Mouse (Mus musculus): ENCODE data around the gene Vezf1.

Vezf1 gene

DNA sequence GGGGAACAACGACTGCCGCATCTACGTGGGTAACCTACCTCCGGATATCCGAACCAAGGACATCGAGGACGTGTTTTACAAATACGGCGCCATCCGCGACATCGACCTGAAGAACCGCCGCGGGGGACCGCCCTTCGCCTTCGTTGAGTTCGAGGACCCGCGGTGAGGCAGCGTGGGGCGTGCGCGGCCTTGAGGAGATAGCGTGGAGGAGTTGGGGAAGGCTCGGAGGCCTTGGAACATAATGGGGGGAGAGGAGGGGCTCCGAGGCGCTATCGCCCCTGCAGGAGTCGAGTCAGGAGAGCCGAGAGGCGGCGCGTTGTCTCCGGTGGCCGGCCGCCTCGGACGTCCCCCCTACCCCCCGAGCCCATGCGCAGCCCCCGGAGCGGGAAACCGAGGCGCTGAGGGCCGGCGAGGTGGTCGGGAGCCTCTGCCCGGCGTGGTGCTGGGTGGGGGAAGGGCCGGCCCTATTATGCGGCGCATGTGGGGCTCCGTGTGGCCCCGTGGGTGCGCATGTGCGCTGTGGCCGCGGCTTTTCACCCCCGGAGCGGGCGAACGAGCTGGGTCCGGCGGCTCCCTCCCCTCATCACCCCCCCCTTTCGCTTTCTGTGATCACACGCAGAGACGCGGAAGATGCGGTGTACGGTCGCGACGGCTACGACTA, 20.1 kb upstream of the Vezf1 start:
- Histone ChIP-seq H3K9me3 (ENCODE audit: low read length) (no peaks in the 10 kb centered on the region), H3K27me3 (ENCODE audit: insufficient read depth, low read length) (no peaks in the 10 kb centered on the region), H3K4me3 (replicated peaks; ENCODE audit: low read length) (peak overlapping the region; percentile 96), H3K36me3 (ENCODE audit: insufficient read depth, low read length) (peaks cover 45% of the 10 kb centered on the region), H3K4me1 (replicated peaks; ENCODE audit: low read depth, low read length) (peaks cover 38% of the 10 kb centered on the region)
- no peak for TF ChIP-seq POU5F1 (IDR thresholded peaks at IDR 0.05; ENCODE audit: borderline replicate concordance, low read length)

DNA sequence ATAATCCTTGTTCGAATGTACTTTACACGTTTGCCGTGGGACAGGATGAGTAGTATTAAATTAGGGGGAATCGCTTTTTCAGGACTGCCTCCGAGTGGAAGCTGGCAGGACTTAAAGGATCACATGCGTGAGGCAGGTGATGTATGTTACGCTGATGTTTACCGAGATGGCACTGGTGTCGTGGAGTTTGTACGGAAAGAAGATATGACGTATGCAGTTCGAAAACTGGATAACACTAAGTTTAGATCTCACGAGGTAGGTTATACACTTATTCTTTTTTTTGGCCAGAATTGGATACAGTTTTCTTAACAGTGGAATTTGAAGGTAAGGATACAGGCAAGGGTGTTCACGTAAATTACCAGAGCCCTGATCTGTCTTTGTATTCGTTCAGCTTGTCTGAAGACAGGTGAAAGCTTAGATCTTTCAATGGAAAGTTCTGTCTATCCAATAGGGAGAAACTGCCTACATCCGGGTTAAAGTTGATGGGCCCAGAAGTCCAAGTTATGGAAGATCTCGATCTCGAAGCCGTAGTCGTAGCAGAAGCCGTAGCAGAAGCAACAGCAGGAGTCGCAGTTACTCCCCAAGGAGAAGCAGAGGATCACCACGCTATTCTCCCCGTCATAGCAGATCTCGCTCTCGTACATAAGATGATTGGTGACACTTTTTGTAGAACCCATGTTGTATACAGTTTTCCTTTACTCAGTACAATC, 19.0 kb upstream of the Vezf1 start:
- Histone ChIP-seq H3K27me3 (ENCODE audit: insufficient read depth, low read length) (no peaks in the 10 kb centered on the region), H3K4me3 (replicated peaks; ENCODE audit: low read length) (peak overlapping the region; percentile 96), H3K36me3 (ENCODE audit: insufficient read depth, low read length) (peaks cover 56% of the 10 kb centered on the region), H3K4me1 (replicated peaks; ENCODE audit: low read depth, low read length) (peaks cover 45% of the 10 kb centered on the region), H3K9me3 (ENCODE audit: low read length) (no peaks in the 10 kb centered on the region)
- no peak for TF ChIP-seq NANOG (IDR thresholded peaks at IDR 0.05; ENCODE audit: borderline replicate concordance, low read length)
- TF ChIP-seq CTCF (conservative IDR thresholded peaks at IDR 0.05; ENCODE audit: low read length), result no peak
- TF ChIP-seq POU5F1 (IDR thresholded peaks at IDR 0.05; ENCODE audit: borderline replicate concordance, low read length), result no peak

DNA sequence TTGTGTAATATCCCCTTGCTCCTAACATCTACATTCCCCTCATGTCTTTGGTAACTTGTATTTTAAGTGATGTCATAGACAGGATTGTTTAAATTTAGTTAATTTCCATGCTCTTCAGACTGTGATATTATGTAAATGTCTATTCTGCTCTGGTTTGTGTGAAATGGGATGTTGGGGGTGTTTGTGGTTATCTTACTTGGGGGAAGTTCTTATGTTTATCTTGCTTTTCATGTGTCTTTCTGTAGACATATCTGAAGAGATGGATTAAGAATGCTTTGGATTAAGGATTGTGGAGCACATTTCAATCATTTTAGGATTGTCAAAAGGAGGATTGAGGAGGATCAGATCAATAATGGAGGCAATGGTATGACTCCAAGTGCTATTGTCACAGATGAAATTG, 18.3 kb upstream of the Vezf1 start:
- TF ChIP-seq CTCF (conservative IDR thresholded peaks at IDR 0.05; ENCODE audit: low read length) (no peak), POU5F1 (IDR thresholded peaks at IDR 0.05; ENCODE audit: borderline replicate concordance, low read length) (no peak), NANOG (IDR thresholded peaks at IDR 0.05; ENCODE audit: borderline replicate concordance, low read length) (no peak)
- Histone ChIP-seq H3K36me3 (ENCODE audit: insufficient read depth, low read length) (peaks cover 60% of the 10 kb centered on the region), H3K27me3 (ENCODE audit: insufficient read depth, low read length) (no peaks in the 10 kb centered on the region), H3K4me3 (replicated peaks; ENCODE audit: low read length) (peak overlapping the region; percentile 96), H3K4me1 (replicated peaks; ENCODE audit: low read depth, low read length) (peaks cover 45% of the 10 kb centered on the region), H3K9me3 (ENCODE audit: low read length) (no peaks in the 10 kb centered on the region)

DNA sequence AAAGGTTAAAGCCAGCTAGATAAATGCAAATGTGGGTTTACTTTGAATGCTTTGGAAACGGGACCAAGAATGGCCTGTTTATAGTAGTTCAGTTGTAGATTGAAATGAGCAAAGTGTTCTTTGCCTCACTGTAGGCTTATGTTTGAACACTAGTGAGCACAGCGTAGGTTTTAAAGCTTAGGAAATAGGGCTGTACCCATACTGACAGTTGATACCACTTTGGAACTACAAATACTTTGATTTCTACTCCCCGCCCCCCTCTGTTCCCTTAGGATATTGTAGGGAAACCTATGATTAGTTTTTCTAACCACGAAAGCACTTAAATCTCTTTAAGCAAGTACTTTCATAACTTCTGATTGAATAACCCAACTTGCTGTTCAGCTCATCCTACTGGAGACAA, 15.4 kb upstream of the Vezf1 start:
- H3K4me3 ChIP-seq (replicated peaks; ENCODE audit: low read length), result no peak overlapping the region
- no peaks in the 10 kb centered on the region for H3K27me3 ChIP-seq (ENCODE audit: insufficient read depth, low read length)
- peaks cover 72% of the 10 kb centered on the region for H3K36me3 ChIP-seq (ENCODE audit: insufficient read depth, low read length)
- no peaks in the 10 kb centered on the region for H3K9me3 ChIP-seq (ENCODE audit: low read length)
- TF ChIP-seq NANOG (IDR thresholded peaks at IDR 0.05; ENCODE audit: borderline replicate concordance, low read length) (no peak), CTCF (conservative IDR thresholded peaks at IDR 0.05; ENCODE audit: low read length) (no peak)
- peaks cover 38% of the 10 kb centered on the region for H3K4me1 ChIP-seq (replicated peaks; ENCODE audit: low read depth, low read length)

DNA sequence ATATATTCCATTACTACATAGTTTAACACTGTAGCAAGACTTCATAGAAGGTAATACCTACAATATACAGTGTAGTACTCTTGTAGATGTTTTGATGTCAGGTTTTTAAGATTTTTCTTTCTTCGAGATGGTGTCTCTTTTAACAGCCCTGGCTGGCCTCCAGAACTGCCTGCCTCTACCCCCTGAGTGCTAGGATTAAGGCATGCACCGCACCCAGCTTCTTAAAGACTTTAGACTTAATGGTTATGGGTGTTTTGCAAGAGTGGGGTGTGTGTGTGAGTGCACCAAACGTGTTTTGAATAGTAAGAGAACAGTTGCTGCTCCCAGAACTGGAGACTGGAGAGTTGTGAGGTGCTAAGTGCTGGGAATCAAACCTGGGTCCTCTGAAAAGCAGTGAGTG, 14.3 kb upstream of the Vezf1 start:
- H3K27me3 ChIP-seq (ENCODE audit: insufficient read depth, low read length), result no peaks in the 10 kb centered on the region
- peaks cover 38% of the 10 kb centered on the region for H3K4me1 ChIP-seq (replicated peaks; ENCODE audit: low read depth, low read length)
- H3K4me3 ChIP-seq (replicated peaks; ENCODE audit: low read length), result no peak overlapping the region
- no peak for TF ChIP-seq CTCF (conservative IDR thresholded peaks at IDR 0.05; ENCODE audit: low read length)
- no peak for TF ChIP-seq POU5F1 (IDR thresholded peaks at IDR 0.05; ENCODE audit: borderline replicate concordance, low read length)
- no peak for TF ChIP-seq NANOG (IDR thresholded peaks at IDR 0.05; ENCODE audit: borderline replicate concordance, low read length)
- peaks cover 69% of the 10 kb centered on the region for H3K36me3 ChIP-seq (ENCODE audit: insufficient read depth, low read length)
- no peaks in the 10 kb centered on the region for H3K9me3 ChIP-seq (ENCODE audit: low read length)

DNA sequence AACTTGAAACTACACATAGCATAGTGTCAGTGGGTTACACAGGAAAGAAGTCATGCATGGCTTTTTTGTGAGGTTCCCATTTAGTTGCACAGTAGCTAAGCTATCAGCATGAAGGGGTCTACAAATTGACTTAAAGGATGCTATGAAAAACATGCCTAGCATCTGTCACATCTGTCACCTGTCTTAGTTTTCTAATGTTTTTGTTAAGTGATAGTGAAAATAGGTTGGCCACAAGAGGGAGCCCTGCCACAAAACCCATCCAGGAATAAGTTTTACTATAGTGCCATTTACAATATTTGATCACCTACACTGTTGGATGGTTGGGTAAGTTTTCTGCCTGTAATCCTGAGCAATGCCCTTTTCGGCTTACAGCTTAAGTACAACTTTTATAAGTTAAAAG, 13.5 kb upstream of the Vezf1 start:
- Histone ChIP-seq H3K4me1 (replicated peaks; ENCODE audit: low read depth, low read length) (peaks cover 31% of the 10 kb centered on the region), H3K36me3 (ENCODE audit: insufficient read depth, low read length) (peaks cover 61% of the 10 kb centered on the region), H3K9me3 (ENCODE audit: low read length) (no peaks in the 10 kb centered on the region), H3K27me3 (ENCODE audit: insufficient read depth, low read length) (no peaks in the 10 kb centered on the region), H3K4me3 (replicated peaks; ENCODE audit: low read length) (no peak overlapping the region)
- TF ChIP-seq CTCF (conservative IDR thresholded peaks at IDR 0.05; ENCODE audit: low read length) (peak; percentile 71), NANOG (IDR thresholded peaks at IDR 0.05; ENCODE audit: borderline replicate concordance, low read length) (no peak)

DNA sequence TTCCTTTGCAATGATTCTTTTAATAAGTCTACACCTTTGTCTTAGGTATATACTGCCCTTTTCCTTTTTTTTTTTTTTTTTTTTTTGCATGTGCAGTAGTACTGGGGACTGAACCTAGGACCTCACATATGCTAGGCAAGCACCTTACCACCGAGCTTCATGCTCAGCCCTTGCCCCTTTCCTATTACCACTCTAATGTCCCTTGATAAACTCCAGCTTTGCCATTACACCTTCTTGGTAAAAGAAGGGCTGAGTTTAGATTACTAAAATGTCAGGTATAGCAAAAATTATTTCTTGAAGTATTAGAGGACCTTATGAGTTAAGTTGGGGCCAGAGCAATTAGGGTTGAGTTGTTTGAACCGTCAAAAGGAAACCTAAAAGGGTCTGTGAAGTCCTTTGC, 12.3 kb upstream of the Vezf1 start:
- TF ChIP-seq CTCF (conservative IDR thresholded peaks at IDR 0.05; ENCODE audit: low read length) (no peak), NANOG (IDR thresholded peaks at IDR 0.05; ENCODE audit: borderline replicate concordance, low read length) (no peak), POU5F1 (IDR thresholded peaks at IDR 0.05; ENCODE audit: borderline replicate concordance, low read length) (no peak)
- H3K4me3 ChIP-seq (replicated peaks; ENCODE audit: low read length), result no peak overlapping the region
- no peaks in the 10 kb centered on the region for H3K9me3 ChIP-seq (ENCODE audit: low read length)
- H3K36me3 ChIP-seq (ENCODE audit: insufficient read depth, low read length), result peaks cover 49% of the 10 kb centered on the region
- H3K27me3 ChIP-seq (ENCODE audit: insufficient read depth, low read length), result no peaks in the 10 kb centered on the region
- peaks cover 19% of the 10 kb centered on the region for H3K4me1 ChIP-seq (replicated peaks; ENCODE audit: low read depth, low read length)

DNA sequence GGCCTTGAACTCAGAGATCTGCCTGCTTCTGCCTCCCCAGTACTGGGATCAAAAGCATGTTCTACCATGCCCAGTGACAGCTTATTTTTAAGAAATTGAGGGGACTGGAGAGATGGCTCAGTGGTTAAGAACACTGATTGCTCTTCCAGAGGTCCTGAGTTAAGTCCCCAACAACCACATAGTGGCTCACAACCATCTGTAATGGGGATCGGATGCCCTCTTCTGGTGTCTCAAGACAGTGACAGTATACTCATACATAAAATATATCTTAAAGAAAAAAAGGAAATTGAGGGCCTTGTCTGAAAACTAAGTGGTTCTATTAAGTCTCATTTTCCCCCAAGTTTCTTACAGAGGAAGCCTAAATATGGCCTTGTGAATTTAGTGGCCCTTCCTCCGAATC, 10.3 kb upstream of the Vezf1 start:
- TF ChIP-seq CTCF (conservative IDR thresholded peaks at IDR 0.05; ENCODE audit: low read length), result no peak
- Histone ChIP-seq H3K4me3 (replicated peaks; ENCODE audit: low read length) (no peak overlapping the region), H3K36me3 (ENCODE audit: insufficient read depth, low read length) (peaks cover 29% of the 10 kb centered on the region), H3K27me3 (ENCODE audit: insufficient read depth, low read length) (no peaks in the 10 kb centered on the region), H3K4me1 (replicated peaks; ENCODE audit: low read depth, low read length) (peaks cover 10% of the 10 kb centered on the region), H3K9me3 (ENCODE audit: low read length) (no peaks in the 10 kb centered on the region)

DNA sequence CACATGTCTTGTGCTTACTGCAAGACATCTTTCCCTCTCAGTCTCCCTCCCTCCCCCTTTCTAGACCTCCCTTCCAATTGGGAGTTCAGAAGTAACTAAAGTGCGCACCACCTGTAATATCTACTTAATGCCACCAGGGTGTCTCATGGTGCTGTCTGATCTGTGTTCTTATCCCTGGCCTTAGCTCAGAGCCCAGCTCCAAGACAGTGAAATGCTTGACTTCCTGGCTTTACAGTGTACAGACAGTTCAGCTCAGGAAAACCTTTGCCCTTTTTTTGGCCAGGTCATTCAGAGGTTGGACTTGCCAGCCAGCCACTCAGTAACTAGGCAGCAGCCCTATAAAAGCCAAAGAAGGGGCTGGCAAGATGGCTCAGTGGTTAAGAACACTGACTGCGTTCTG, 8.9 kb upstream of the Vezf1 start:
- Histone ChIP-seq H3K4me1 (replicated peaks; ENCODE audit: low read depth, low read length) (0 out of 2 replicates have a peak, but pooled peaks cover 3% of the 10 kb centered on the region), H3K27me3 (ENCODE audit: insufficient read depth, low read length) (no peaks in the 10 kb centered on the region), H3K36me3 (ENCODE audit: insufficient read depth, low read length) (peaks cover 16% of the 10 kb centered on the region; the same call in 1 of the 2 replicates), H3K9me3 (ENCODE audit: low read length) (no peaks in the 10 kb centered on the region), H3K4me3 (replicated peaks; ENCODE audit: low read length) (no peak overlapping the region)
- TF ChIP-seq CTCF (conservative IDR thresholded peaks at IDR 0.05; ENCODE audit: low read length), result peak; percentile 73
- TF ChIP-seq NANOG (IDR thresholded peaks at IDR 0.05; ENCODE audit: borderline replicate concordance, low read length), result no peak
- TF ChIP-seq POU5F1 (IDR thresholded peaks at IDR 0.05; ENCODE audit: borderline replicate concordance, low read length), result no peak

All from E14TG2a.4 (cell line).